Mouse (Mus musculus) liver, adult 2 months (tissue): Measurements from ENCODE around the gene Gart.

Experiments used
- CTCF ChIP-seq: fragments of 200-500 bp; IDR thresholded peaks from 2 replicates; pipeline ENCODE4 v1.5.1; 2011; ENCODE audit warnings: low read depth, low read length, control low read depth
- POLR2A ChIP-seq: fragments of 200-500 bp; IDR thresholded peaks from 2 replicates; pipeline ENCODE4 v1.6.1; 2011; ENCODE audit warnings: low read length, control low read depth; ENCODE audit not compliant: insufficient read depth; ENCODE audit errors: extremely low read depth

DNA sequence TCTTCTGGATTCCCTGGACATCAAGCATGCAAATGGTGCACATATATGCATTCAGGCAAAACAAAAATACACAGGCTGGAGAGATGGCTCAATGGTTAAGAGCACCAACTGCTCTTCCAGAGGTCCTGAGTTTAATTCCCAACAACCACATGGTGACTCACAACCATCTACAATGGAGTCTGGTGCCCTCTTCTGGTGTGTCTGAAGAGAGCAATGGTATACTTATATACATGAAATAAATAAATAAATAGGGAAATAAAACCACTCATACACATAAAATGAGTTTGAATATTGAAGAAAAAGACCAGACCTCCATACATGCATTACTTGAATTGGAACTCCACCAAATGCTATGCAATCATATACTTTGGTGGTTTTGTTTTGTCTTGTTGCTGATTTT is 47.5 kb downstream of the Gart start:
- TF ChIP-seq POLR2A (no peak), CTCF (no peak)
